Mouse (Mus musculus) thymus, postnatal 10 days (tissue): ENCODE results near the gene Neurog2.

ENCODE experiments used
- DNase-seq, 2 experiments: peaks; one replicate each; pipeline ENCODE4 v3.0.0; 2021; ENCODE audit warnings: low spot score in 2 of 2

Neurog2 gene

DNA sequence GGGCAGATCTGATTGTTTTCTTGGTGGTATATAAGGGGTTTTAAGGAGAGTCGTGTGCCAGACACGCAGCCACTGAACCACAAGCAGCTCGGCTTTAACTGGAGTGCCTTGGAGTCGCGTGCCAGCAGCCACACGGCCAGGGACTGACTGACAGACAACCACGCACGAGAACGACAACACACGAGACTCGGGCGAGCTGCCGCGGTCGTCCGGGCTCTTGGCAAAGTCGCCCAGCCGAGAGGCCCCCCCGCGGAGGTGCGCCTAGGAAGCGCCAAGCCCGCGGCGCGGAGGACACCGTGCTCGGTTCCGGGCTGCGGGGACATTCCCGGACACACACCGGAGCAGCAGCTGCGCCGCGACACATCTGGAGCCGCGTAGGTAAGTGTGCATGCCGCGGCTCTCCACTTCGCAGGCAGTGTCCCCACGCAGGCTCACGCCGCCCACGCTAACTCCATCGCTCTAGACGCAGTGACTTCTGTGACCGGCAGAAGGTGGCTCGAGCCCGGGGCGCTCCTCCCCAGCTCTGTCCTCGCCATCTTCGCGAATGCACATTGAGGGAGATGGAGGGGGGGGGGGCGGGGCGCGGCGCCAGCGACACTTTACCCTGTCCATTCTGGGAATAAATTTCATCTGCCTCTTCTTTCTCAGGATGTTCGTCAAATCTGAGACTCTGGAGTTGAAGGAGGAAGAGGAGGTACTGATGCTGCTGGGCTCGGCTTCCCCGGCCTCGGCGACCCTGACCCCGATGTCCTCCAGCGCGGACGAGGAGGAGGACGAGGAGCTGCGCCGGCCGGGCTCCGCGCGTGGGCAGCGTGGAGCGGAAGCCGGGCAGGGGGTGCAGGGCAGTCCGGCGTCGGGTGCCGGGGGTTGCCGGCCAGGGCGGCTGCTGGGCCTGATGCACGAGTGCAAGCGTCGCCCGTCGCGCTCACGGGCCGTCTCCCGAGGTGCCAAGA, at the start of gene Neurog2:
Gene Neurog2 (plus strand): TSS at position 56 of the 953 bp plus-strand sequence.
- peak in 1 of 2 experiments; percentile 8 for DNase-seq

- DNase-seq: no peak
Observed at GRCm38 (mm10) chr3:127597136-127597535, 35.8 kb upstream of the Neurog2 start.

- no peak for DNase-seq
Observed at GRCm38 (mm10) chr3:127608109-127608508, 24.8 kb upstream of the Neurog2 start.

- peak; percentile 62 to 87 for DNase-seq
Observed at GRCm38 (mm10) chr3:127625296-127625695, 7.6 kb upstream of the Neurog2 start.

DNA sequence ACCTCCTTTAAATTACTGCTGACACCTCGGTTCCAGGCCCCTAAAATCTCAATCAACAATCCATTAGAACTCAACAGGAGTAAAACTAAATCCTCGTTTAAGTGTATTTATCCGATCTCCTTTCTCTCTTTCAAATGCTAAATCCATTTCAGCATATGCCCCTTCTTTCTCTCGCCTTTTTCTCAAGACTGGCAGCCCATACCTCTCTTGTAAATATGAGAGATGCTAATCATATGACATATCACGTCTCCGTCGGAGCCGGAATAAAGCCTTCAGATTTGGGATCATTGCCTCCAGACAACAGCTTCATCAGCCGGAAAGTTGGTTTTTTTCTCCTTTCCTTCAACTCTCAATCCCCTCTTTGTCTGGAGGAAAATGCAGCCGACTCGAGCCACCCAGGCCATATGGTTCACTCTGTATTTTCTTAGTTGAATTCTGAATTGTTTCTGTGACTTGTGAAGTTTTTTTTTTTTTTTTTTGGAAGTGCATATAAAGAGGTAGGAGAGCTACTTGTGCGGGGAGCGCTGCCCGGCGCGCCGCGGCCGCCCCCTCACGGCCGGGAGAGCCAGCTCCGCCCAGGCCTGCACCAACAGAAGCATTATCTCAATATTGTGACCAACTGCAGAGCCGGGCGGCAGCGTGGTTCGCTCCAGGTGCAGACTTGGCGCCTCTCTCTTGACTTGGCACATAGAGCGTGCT, 7.1 kb upstream of the Neurog2 start:
- DNase-seq: no peak

DNA sequence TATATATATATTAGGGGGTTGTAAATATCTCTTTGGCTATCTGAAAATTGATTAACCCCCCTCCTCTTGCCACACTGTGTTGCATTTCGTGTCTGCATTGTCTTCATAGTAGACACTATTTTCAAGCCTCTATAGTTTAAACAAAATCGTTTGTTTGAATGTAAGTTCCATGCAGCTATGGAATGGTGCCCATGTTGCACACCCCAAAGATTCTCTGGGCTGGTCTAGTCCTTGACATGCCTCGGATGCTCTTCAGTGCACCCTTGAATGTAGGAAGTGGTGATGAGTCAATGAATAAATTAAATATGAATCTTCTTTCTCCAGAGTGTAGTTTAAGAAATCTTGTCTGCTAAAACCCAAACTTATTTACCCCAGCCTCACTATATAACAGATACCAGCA, 6.4 kb upstream of the Neurog2 start:
- no peak for DNase-seq

DNA sequence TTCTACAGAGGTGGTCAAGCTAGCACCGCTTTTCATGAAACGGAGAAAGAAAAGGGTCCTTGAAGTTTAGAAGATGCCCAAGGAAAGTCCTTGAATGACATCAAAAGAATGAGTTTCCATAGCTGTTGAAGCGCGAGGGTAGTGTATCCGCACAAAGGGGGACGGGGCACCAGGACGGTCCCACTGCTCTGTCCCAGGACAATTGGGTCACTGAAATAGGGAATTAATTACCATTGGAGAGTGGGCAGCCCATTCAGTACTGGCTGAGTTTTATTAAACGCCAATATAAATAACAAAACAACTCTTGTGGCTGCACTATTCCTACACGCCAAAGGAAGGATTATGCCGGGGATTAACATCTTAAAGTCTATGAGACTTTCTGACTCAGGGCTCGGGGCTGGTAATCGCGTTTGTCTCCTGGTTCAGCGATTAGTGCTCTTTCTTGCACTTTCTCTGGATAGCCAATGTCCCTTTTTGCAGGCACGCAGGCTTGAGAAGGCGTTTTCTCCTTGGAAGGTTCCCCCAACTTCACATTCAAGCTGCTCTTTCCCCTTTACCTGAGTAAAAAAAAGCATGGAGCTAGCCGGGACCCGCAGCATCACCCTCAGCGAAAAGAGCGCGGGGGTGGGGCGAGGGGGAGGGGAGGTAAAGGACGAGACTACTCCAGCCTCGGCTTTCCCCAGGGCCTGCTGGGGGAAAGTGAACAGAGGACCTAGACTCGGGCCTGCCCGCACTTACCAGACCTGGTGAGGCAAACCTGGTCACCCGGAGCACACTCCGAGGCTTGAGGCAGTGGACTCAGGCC, 5.6 kb upstream of the Neurog2 start:
- DNase-seq: no peak

GRCm38 (mm10) chr3:127627956-127628310, 5.0 kb upstream of the Neurog2 start:
- DNase-seq: no peak

- DNase-seq: no peak
Observed at GRCm38 (mm10) chr3:127628311-127629184, 4.4 kb upstream of the Neurog2 start.

DNA sequence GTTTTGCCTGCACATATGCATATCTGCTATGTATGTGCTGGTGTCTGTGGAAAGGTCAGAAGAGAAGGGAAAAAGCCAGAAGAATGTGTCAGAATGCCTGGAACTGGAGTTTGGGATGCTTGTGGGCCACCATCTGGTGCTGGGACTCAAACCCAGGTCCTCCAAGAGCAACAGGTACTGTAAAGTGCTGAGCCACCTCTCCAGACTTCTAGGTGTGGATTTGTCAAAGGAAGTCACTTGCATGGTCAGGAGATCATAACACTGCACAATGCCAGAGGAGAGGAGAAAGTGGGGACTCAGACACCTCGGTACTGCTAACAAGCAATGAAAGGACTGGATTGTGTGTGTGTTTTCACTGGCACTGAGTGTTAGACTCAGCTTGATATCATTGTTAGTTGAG, 2.7 kb upstream of the Neurog2 start:
- no peak for DNase-seq

- no peak for DNase-seq
Observed at GRCm38 (mm10) chr3:127630735-127631372, 2.1 kb upstream of the Neurog2 start.

GRCm38 (mm10) chr3:127631582-127631981, 1.4 kb upstream of the Neurog2 start:
- no peak for DNase-seq

DNA sequence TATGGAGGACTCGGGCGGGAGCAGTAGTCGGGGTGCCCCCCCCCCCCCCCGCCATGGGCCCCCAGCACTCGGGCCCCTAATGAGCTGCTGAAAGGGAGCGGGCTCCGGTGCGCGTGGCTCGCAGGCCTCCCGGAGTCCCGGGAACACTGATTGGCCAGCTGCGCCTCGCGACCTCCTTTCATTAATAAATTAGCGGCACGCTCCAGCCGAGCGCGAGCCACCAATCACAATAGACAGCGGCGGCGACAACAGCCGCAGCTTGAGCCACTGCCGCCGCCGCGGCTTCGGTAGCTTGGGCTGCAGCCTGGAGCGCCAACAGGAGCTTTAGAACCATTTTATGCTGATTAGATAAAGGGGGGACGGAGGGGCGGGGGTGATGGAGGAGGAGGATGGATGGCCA, 404 bp upstream of the Neurog2 start:
- no peak for DNase-seq

- peak; percentile 14 to 80 for DNase-seq
Observed at GRCm38 (mm10) chr3:127634101-127634983, 1.4 kb downstream of the Neurog2 start.

- DNase-seq: no peak
Observed at GRCm38 (mm10) chr3:127634984-127635349, 2.0 kb downstream of the Neurog2 start.

GRCm38 (mm10) chr3:127639875-127640761, 7.2 kb downstream of the Neurog2 start:
- DNase-seq: peak; percentile 18 to 47

- DNase-seq: no peak
Observed at GRCm38 (mm10) chr3:127640762-127641700, 8.1 kb downstream of the Neurog2 start.
